ENCODE assay signal across 25 mouse cellular contexts in the genomic region with DNA sequence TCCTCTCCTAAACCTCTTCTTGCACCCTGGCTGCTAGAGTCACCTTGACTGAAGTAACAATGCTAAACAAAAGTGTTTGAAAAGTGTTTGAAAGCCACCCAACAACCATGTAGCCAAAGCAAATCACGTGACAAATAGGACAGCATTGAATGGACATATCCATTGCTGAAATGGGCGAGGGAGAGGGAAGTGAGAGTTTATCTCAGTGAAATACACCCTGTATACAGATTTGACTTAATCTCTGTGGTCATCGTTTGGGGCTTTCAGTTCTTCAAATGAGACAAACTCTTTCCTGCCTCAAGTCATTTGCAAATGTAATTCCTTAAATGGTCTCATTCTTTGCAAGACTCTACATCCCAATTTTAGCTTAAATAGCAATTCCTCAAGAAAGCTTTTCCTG.
"Had no signal": no experiment of that assay in that cellular context is flagged by ENCODE, and none has a peak within 500 bp of the region (broad histone marks: within the 10 kb centered on the region; RNA-seq: fewer than 3 reads in every experiment).

No protein-coding gene starts in this region.

- H3K4me1 ChIP-seq: hindbrain, embryonic 10.5 days; hindbrain, embryonic 12.5 days; intestine, embryonic 15.5 days; limb, embryonic 13.5 days; limb, embryonic 15.5 days had no signal

- H3K9me3 ChIP-seq: heart, embryonic 10.5 days; heart, embryonic 12.5 days; hindbrain, embryonic 10.5 days; hindbrain, embryonic 12.5 days; intestine, embryonic 15.5 days; limb, embryonic 13.5 days; limb, embryonic 15.5 days had no signal

- H3K36me3 ChIP-seq: heart, embryonic 10.5 days; heart, embryonic 12.5 days; hindbrain, embryonic 10.5 days; hindbrain, embryonic 12.5 days; intestine, embryonic 15.5 days; limb, embryonic 13.5 days; limb, embryonic 15.5 days had no signal

- H3K27me3 ChIP-seq: heart, embryonic 12.5 days; hindbrain, embryonic 12.5 days; intestine, embryonic 15.5 days; limb, embryonic 13.5 days; limb, embryonic 15.5 days had no signal

- H3K4me3 ChIP-seq: heart, embryonic 10.5 days; heart, embryonic 12.5 days; hindbrain, embryonic 10.5 days; hindbrain, embryonic 12.5 days; intestine, embryonic 15.5 days; layer of hippocampus, adult 2 months; left cerebral cortex, adult 2 months; limb, embryonic 13.5 days; limb, embryonic 15.5 days had no signal

- ATAC-seq: forebrain, postnatal 0 days; hindbrain, embryonic 16.5 days; inflammation-experienced regulatory T-cells, adult 6 months; intestine, embryonic 15.5 days; intestine, postnatal 0 days had no signal

- H3K9ac ChIP-seq: forebrain, postnatal 0 days; heart, embryonic 12.5 days; hindbrain, embryonic 12.5 days; hindbrain, embryonic 14.5 days; intestine, embryonic 15.5 days; limb, embryonic 13.5 days; limb, embryonic 15.5 days had no signal

- H3K4me2 ChIP-seq: heart, embryonic 12.5 days; hindbrain, embryonic 12.5 days; hindbrain, embryonic 14.5 days; intestine, embryonic 15.5 days; limb, embryonic 13.5 days; limb, embryonic 15.5 days had no signal

- H3K27ac ChIP-seq: heart, embryonic 10.5 days; hindbrain, embryonic 10.5 days; hindbrain, embryonic 12.5 days; hindbrain, embryonic 14.5 days; intestine, embryonic 15.5 days; layer of hippocampus, adult 2 months; left cerebral cortex, adult 2 months; limb, embryonic 13.5 days; limb, embryonic 15.5 days had no signal

- DNase-seq: forebrain, postnatal 0 days; gastrocnemius, postnatal 14 days; gastrocnemius, postnatal 36 days; heart, adult 18-20 months; heart, postnatal 10 days; heart, postnatal 4 days; kidney, adult 18-20 months; kidney, adult 8-10 months; kidney, postnatal 10 days; kidney, postnatal 25 days; kidney, postnatal 4 days; left cerebral cortex, postnatal 4 days had no signal
